Mouse (Mus musculus): ENCODE results near the gene Bgn. TPM values are rescaled to one million over a fixed set of nuclear protein-coding genes. Genes with fewer than 3 reads are reported as not detected.
A peak's percentile ranks its signal among the peaks of the same experiment; 100 is the strongest.

Bgn gene
- polyA plus RNA-seq, 1 experiment: 83.1 TPM

- DNase-seq (ENCODE audit: low read depth): peak; percentile 25
- TF ChIP-seq CTCF (IDR thresholded peaks at IDR 0.05; ENCODE audit: borderline replicate concordance, extremely low read depth, insufficient read depth, insufficient read length) (no peak), POLR2A (IDR thresholded peaks at IDR 0.05; ENCODE audit: borderline replicate concordance, extremely low read depth, insufficient read depth, insufficient read length, poor library complexity, severe bottlenecking) (no peak)
Observed at GRCm38 (mm10) chrX:73474340-73475165, 8.8 kb upstream of the Bgn start.

GRCm38 (mm10) chrX:73475658-73476256 is 7.6 kb upstream of the Bgn start:
- no peak for TF ChIP-seq POLR2A (IDR thresholded peaks at IDR 0.05; ENCODE audit: borderline replicate concordance, extremely low read depth, insufficient read depth, insufficient read length, poor library complexity, severe bottlenecking)
- TF ChIP-seq CTCF (IDR thresholded peaks at IDR 0.05; ENCODE audit: borderline replicate concordance, extremely low read depth, insufficient read depth, insufficient read length): no peak
- no peak for DNase-seq (ENCODE audit: low read depth)

- TF ChIP-seq POLR2A (IDR thresholded peaks at IDR 0.05; ENCODE audit: borderline replicate concordance, extremely low read depth, insufficient read depth, insufficient read length, poor library complexity, severe bottlenecking) (no peak), CTCF (IDR thresholded peaks at IDR 0.05; ENCODE audit: borderline replicate concordance, extremely low read depth, insufficient read depth, insufficient read length) (no peak)
- peak; percentile 14 for DNase-seq (ENCODE audit: low read depth)
Observed at GRCm38 (mm10) chrX:73476621-73477020, 6.8 kb upstream of the Bgn start.

- TF ChIP-seq CTCF (IDR thresholded peaks at IDR 0.05; ENCODE audit: borderline replicate concordance, extremely low read depth, insufficient read depth, insufficient read length): no peak
- TF ChIP-seq POLR2A (IDR thresholded peaks at IDR 0.05; ENCODE audit: borderline replicate concordance, extremely low read depth, insufficient read depth, insufficient read length, poor library complexity, severe bottlenecking): no peak
- DNase-seq (ENCODE audit: low read depth): no peak
Observed at GRCm38 (mm10) chrX:73477500-73477899, 5.9 kb upstream of the Bgn start.

- TF ChIP-seq POLR2A (IDR thresholded peaks at IDR 0.05; ENCODE audit: borderline replicate concordance, extremely low read depth, insufficient read depth, insufficient read length, poor library complexity, severe bottlenecking) (no peak), CTCF (IDR thresholded peaks at IDR 0.05; ENCODE audit: borderline replicate concordance, extremely low read depth, insufficient read depth, insufficient read length) (no peak)
Observed at GRCm38 (mm10) chrX:73479656-73480055, 3.7 kb upstream of the Bgn start.

GRCm38 (mm10) chrX:73480334-73480733 is 3.1 kb upstream of the Bgn start:
- TF ChIP-seq CTCF (IDR thresholded peaks at IDR 0.05; ENCODE audit: borderline replicate concordance, extremely low read depth, insufficient read depth, insufficient read length) (no peak), POLR2A (IDR thresholded peaks at IDR 0.05; ENCODE audit: borderline replicate concordance, extremely low read depth, insufficient read depth, insufficient read length, poor library complexity, severe bottlenecking) (no peak)
- DNase-seq (ENCODE audit: low read depth): no peak

More at GRCm38 (mm10) chrX:73479656-73480055, 3.7 kb upstream of the Bgn start:
- no peak for DNase-seq (ENCODE audit: low read depth)

- TF ChIP-seq CTCF (IDR thresholded peaks at IDR 0.05; ENCODE audit: borderline replicate concordance, extremely low read depth, insufficient read depth, insufficient read length) (no peak), POLR2A (IDR thresholded peaks at IDR 0.05; ENCODE audit: borderline replicate concordance, extremely low read depth, insufficient read depth, insufficient read length, poor library complexity, severe bottlenecking) (no peak)
- no peak for DNase-seq (ENCODE audit: low read depth)
Observed at GRCm38 (mm10) chrX:73482643-73483483, 539 bp upstream of the Bgn start.

GRCm38 (mm10) chrX:73484076-73484475 is 674 bp downstream of the Bgn start:
- DNase-seq (ENCODE audit: low read depth): no peak
- no peak for TF ChIP-seq POLR2A (IDR thresholded peaks at IDR 0.05; ENCODE audit: borderline replicate concordance, extremely low read depth, insufficient read depth, insufficient read length, poor library complexity, severe bottlenecking)
- no peak for TF ChIP-seq CTCF (IDR thresholded peaks at IDR 0.05; ENCODE audit: borderline replicate concordance, extremely low read depth, insufficient read depth, insufficient read length)

- DNase-seq (ENCODE audit: low read depth): no peak
- no peak for TF ChIP-seq CTCF (IDR thresholded peaks at IDR 0.05; ENCODE audit: borderline replicate concordance, extremely low read depth, insufficient read depth, insufficient read length)
- TF ChIP-seq POLR2A (IDR thresholded peaks at IDR 0.05; ENCODE audit: borderline replicate concordance, extremely low read depth, insufficient read depth, insufficient read length, poor library complexity, severe bottlenecking): no peak
Observed at GRCm38 (mm10) chrX:73484870-73485269, 1.5 kb downstream of the Bgn start.

- no peak for DNase-seq (ENCODE audit: low read depth)
- no peak for TF ChIP-seq CTCF (IDR thresholded peaks at IDR 0.05; ENCODE audit: borderline replicate concordance, extremely low read depth, insufficient read depth, insufficient read length)
- no peak for TF ChIP-seq POLR2A (IDR thresholded peaks at IDR 0.05; ENCODE audit: borderline replicate concordance, extremely low read depth, insufficient read depth, insufficient read length, poor library complexity, severe bottlenecking)
Observed at GRCm38 (mm10) chrX:73486920-73487319, 3.5 kb downstream of the Bgn start.

GRCm38 (mm10) chrX:73490186-73490585 is 6.8 kb downstream of the Bgn start:
- TF ChIP-seq POLR2A (IDR thresholded peaks at IDR 0.05; ENCODE audit: borderline replicate concordance, extremely low read depth, insufficient read depth, insufficient read length, poor library complexity, severe bottlenecking) (no peak), CTCF (IDR thresholded peaks at IDR 0.05; ENCODE audit: borderline replicate concordance, extremely low read depth, insufficient read depth, insufficient read length) (no peak)
- no peak for DNase-seq (ENCODE audit: low read depth)
